Mouse (Mus musculus): ENCODE results near the gene Mrap2.

The Mrap2 gene

DNA sequence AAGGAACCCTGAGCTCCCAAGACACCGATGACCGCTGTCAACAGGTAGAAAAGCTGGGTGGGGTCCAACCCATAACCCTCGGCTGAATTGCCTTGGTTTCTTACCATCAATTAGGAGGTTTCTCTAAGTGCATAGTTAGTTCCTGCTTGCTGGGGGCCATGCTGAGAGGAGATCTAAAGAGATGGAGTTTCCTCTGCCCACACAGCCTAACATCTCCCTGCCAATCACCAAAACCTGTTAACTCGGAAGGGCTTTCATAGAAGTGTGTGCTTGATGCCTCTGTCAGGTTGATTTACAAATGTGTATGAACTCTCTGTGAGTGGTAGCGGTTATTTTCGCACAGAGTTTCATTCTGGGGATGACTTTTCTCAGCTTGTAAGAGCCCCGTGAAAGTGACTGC, 34.4 kb downstream of the Mrap2 start:
- no peak for DNase-seq (ENCODE audit: low spot score in 2 of 2)

DNA sequence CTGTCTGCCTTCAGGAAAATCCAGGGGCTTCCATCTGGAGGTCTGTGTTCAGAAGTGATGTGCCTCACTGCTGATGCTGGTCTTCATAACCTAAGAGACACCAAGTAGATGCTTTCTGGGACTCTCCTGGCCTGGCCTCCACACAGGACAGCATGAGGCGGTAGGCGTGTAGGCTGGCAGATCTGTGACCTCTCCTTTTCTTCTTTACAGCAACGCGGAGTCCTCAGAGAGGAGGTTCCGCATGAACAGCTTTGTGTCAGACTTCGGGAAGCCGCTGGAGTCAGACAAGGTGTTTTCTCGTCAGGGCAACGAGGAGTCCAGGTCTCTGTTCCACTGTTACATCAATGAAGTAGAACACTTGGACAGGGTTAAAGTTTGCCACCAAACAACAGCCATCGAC, 38.1 kb downstream of the Mrap2 start:
- no peak for DNase-seq (ENCODE audit: low spot score in 2 of 2)

DNA sequence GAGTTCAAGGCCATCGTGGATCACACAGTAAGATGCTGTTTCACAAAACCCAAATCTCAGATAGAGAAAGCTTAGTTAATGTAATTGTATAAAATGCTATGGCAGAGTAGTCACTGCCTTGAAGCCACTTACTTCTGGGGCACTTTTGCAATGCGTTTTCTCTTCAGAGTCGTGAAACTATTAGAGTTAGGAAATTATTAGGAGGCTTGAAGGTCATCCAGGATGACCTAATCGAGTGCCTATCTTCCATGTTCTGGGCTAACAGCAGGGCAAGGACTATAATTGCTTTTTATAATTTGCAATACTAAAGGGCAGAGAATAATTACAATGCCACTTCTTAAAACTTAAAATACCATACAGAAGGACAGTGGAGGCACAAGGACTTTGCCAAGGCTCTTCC, 43.2 kb downstream of the Mrap2 start:
- DNase-seq (ENCODE audit: low spot score in 2 of 2), result no peak

DNA sequence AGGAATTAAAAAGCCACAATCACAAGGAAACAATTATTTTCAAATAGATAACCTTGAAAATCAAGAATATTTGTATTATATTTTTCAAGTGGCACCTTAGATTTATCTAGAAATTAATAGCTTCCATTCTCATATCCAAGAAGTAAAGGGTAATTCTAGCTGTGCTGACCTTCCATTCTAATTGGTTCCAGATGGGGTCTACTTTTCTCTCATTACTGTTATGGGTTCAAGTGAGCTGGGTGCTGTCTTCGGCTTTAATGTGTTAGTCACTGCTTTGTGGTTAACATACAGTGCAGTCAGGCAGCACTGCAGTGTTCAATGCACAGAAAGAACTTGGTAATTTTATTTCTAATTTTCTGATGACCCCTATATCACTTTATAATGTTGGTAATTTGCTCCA, 49.6 kb downstream of the Mrap2 start:
- DNase-seq (ENCODE audit: low spot score in 2 of 2), result no peak

DNA sequence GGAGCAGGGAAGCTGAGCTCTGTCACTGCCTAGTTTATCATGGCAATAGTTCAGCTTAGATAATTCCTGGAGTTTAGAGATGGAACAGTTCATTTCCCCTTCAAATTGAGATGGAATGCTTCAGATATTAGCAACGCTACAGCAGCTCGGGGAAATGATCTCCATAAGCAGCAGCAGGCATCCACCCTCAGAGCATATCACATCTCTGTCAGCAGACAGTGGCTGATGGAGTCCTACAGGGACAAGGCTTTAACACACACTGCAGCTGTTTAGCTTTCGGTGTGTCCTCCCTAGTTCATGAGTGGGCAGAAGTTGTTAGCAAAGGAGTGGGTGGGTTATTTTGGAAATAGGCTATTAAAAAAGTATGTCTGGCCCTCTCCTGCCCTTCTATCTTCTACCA, 53.2 kb downstream of the Mrap2 start:
- DNase-seq (ENCODE audit: low spot score in 2 of 2), result no peak

DNA sequence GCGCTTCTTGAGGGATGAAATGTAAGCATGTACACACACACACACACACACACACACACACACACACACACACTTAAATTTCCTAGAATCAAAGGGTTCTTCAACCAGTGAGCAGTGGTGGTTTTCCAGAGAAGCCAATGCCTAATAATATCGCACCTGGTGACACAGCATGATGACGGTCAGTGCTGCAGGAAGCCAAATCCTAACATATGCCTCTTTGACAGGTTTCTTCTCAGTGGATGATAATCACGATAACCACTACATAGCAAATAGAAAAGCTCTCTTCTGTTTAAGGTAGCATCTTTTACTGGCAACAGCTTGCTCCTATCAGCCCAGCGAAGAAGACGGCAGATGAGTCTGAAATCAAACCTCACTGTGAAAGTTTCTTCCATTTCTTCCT, 53.9 kb downstream of the Mrap2 start:
- DNase-seq (ENCODE audit: low spot score in 2 of 2), result no peak

DNA sequence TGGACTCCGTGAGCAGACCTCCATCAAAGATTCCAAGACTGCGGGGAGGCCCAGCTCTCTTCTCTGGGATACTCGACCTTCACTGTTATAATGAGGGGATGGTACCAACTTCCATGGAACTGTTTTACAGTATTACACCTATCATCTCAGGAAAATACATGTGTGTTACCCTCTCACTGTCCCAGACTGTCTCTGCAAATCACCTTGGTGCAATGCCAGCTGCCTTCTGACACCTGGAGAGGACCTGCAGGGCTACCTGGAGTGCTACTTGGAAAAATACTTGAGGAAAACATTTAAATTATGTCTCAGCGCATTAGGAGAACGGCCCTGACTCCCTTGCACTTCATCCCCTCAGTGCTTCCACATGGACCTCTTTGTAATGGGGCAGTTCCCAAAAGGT, 56.3 kb downstream of the Mrap2 start:
- no peak for DNase-seq (ENCODE audit: low spot score in 2 of 2)

DNA sequence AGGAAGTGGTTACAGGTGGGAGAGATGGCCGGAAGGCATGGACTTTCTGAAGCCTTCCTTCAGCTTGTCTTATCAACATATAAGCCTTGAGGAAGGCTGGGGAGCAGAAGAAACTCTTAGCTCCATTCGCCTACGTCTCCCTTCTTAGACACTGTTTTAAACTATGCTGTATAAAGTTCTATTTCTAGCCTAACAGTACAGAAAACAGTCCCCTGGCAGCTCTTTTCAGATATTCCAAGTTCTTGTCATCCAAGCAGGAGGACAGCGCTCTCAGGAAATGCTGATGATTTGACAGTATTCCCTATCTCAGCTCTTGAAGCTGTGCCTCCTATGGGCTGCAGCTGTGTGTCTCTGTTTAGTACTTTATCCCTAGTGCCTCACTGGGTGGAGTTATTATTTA, 56.8 kb downstream of the Mrap2 start:
- no peak for DNase-seq (ENCODE audit: low spot score in 2 of 2)

DNA sequence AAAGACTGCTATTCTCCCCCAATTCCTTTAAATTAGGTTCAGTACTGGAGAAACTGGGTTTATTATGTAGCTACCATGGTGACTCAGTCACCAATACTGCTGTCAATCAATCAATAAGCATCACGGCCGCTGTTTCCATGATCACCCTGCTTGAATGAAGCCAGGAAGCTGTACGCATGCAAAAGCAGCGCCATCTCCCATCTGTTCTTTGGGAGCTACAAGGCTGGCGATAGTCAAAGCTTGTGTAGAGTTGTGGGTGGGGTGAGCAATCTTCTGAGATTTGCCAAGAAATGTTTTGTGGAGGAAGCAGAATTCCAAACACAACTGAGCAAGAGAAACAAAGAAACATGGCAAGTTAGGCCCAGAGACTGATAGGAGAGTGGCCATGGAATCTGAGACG, 58.3 kb downstream of the Mrap2 start:
- no peak for DNase-seq (ENCODE audit: low spot score in 2 of 2)

DNA sequence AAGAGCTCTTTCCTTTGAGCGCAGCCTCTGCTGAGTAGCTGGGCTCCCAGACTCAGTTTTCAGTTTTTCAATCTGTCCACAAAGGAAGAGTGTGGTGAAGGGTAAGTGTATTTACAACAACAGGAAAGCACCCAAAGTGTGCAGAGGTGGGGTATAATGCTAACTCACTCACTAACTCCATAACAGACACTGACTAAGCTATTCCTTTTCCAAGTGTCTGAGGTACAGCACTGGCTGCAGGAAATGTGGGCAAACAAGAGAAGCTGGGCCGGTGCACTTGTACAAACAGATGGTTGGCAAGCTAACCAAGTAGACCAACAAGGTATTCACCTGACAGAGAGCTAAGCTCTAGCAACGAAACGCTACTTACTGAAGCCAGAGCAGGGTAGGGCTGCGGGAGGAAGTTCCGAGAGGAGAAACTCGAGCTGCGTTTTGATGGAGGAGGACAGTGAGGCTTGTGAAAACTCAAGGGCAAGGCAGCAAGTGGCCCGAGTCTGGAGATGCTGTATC, 66.8 kb downstream of the Mrap2 start:
- no peak for DNase-seq (ENCODE audit: low spot score in 2 of 2)

DNA sequence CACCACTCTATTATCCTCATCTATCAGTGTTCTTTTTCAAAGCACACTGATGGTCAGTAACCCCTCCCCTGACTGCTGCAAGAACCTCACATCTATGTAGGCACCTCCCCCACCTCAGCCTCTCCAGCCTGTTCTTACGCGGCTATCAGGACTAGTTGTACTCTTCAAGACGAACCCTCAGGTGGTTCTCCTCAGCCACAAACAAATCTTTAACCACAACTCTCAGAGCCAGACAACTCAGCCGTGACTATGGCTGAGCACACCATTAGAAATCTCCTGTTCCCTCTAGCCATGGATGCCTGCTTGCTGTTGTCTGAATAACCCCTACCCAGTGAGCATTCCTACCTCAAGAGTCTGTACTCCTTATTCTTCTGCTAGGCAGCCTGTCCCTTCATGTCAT, 69.1 kb downstream of the Mrap2 start:
- DNase-seq (ENCODE audit: low spot score in 2 of 2), result no peak

Data from spleen, postnatal 10 days (tissue).